Comparison of ENCODE assay signal across 8 mouse cellular contexts in the genomic region with DNA sequence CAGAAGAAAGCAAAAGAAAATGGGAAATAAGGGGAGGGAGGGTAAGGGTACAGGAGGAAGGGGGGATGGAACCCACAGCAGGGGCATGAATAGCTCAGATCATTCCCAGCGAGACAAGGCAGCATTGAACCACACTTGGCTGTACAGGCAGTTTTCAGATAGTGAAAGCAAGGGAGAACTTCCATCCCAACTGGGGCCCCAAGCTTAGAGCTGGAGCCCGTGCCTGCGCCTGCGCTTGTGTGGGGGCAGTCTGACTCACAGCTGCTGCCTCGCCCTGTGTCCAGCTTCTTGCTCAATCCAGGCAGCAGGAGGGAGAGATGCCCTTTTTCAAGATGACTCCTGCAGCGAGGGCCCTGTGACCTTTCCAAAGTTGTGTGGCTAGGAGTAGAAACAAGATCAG.
DNase-seq lines count a peak whose midpoint lies in the region; ATAC-seq and TF ChIP-seq lines count a peak whose summit lies in the region.

No protein-coding gene starts in this region.

- DNase-seq in cerebellum, adult 2 months: peak; percentile 42
- no peak for DNase-seq in cerebellum, adult 11-12 months
- DNase-seq in adipocyte (ENCODE audit: low spot score): peak; percentile 90
- DNase-seq in heart, postnatal 25 days (ENCODE audit: low spot score): peak; percentile 62

- no peak for TF ChIP-seq CTCF in cerebellum, adult 2 months (IDR thresholded peaks at IDR 0.05; ENCODE audit: borderline replicate concordance, insufficient read depth, low read depth, low read length)

- no peaks in the 10 kb centered on the region for H3K27me3 ChIP-seq in cerebellum, adult 2 months (ENCODE audit: control insufficient read depth, insufficient read depth, low read length)
- no peaks in the 10 kb centered on the region for H3K27me3 ChIP-seq in forebrain, embryonic 15.5 days
- no peaks in the 10 kb centered on the region for H3K27me3 ChIP-seq in lung, embryonic 16.5 days (ENCODE audit: control insufficient read depth, insufficient read depth, low read depth, low read length)
- no peaks in the 10 kb centered on the region for H3K27me3 ChIP-seq in stomach, embryonic 16.5 days (ENCODE audit: control insufficient read depth, insufficient read depth, low read length)

- TF ChIP-seq POLR2A in cerebellum, adult 2 months (IDR thresholded peaks at IDR 0.05; ENCODE audit: borderline replicate concordance, insufficient read depth, low read length): no peak

- no peak overlapping the region for H3K4me3 ChIP-seq in cerebellum, adult 2 months (replicated peaks; ENCODE audit: insufficient read depth, low read depth, low read length)
- no peak overlapping the region for H3K4me3 ChIP-seq in forebrain, embryonic 15.5 days
- no peak overlapping the region for H3K4me3 ChIP-seq in lung, embryonic 16.5 days (ENCODE audit: low read length)
- no peak overlapping the region for H3K4me3 ChIP-seq in stomach, embryonic 16.5 days (replicated peaks; ENCODE audit: low read length)

- H3K36me3 ChIP-seq in forebrain, embryonic 15.5 days: no peaks in the 10 kb centered on the region
- H3K36me3 ChIP-seq in lung, embryonic 16.5 days (ENCODE audit: control insufficient read depth, insufficient read depth, low read length): no peaks in the 10 kb centered on the region
- no peaks in the 10 kb centered on the region for H3K36me3 ChIP-seq in stomach, embryonic 16.5 days (ENCODE audit: control insufficient read depth, insufficient read depth, low read length)

- no peak overlapping the region for H3K4me2 ChIP-seq in forebrain, embryonic 15.5 days (replicated peaks)
- H3K4me2 ChIP-seq in lung, embryonic 16.5 days (ENCODE audit: low read depth, low read length): no peak overlapping the region
- H3K4me2 ChIP-seq in stomach, embryonic 16.5 days (ENCODE audit: low read depth, low read length): no peak overlapping the region

- 25% methylated on average over 6 of the region's 6 CpGs for WGBS in cerebellum, adult 2 months
- 13% methylated on average over 6 of the region's 6 CpGs for WGBS in forebrain, embryonic 15.5 days
- WGBS in lung, embryonic 16.5 days: 40% methylated on average over 6 of the region's 6 CpGs
- 13% methylated on average over 6 of the region's 6 CpGs for WGBS in stomach, embryonic 16.5 days

- intact Hi-C loops in heart, postnatal 25 days (cut with DNase I): no loop called here

- H3K9ac ChIP-seq in forebrain, embryonic 15.5 days (replicated peaks): no peak overlapping the region
- peak overlapping the region; percentile 31; the same call in 1 of the 2 replicates for H3K9ac ChIP-seq in lung, embryonic 16.5 days (ENCODE audit: low read length)
- H3K9ac ChIP-seq in stomach, embryonic 16.5 days (ENCODE audit: low read length): no peak overlapping the region

- H3K4me1 ChIP-seq in cerebellum, adult 2 months (ENCODE audit: control insufficient read depth, insufficient read depth, low read length): peaks cover 11% of the 10 kb centered on the region
- H3K4me1 ChIP-seq in forebrain, embryonic 15.5 days: no peaks in the 10 kb centered on the region
- H3K4me1 ChIP-seq in lung, embryonic 16.5 days (replicated peaks; ENCODE audit: control insufficient read depth, insufficient read depth, low read length): no peaks in the 10 kb centered on the region
- H3K4me1 ChIP-seq in stomach, embryonic 16.5 days (ENCODE audit: control insufficient read depth, insufficient read depth, low read length): 0 out of 2 replicates have a peak, but pooled peaks cover 6% of the 10 kb centered on the region

- H3K9me3 ChIP-seq in forebrain, embryonic 15.5 days: no peaks in the 10 kb centered on the region
- H3K9me3 ChIP-seq in lung, embryonic 16.5 days (ENCODE audit: control insufficient read depth, low read length): no peaks in the 10 kb centered on the region
- H3K9me3 ChIP-seq in stomach, embryonic 16.5 days (replicated peaks; ENCODE audit: control insufficient read depth, low read length): no peaks in the 10 kb centered on the region

- 0 out of 2 replicates have a peak, but pooled peaks have one; percentile 48 for ATAC-seq in forebrain, embryonic 15.5 days (replicated peaks)
- 0 out of 2 replicates have a peak, but pooled peaks have one; percentile 62 for ATAC-seq in lung, embryonic 16.5 days (ENCODE audit: low read depth)
- ATAC-seq in stomach, embryonic 16.5 days (ENCODE audit: insufficient read depth, low FRiP score): peak; percentile 86; the same call in 1 of the 2 replicates
- ATAC-seq in CD4-positive, CD25-positive, alpha-beta regulatory T cell, adult 4 months: no peak

- no peak overlapping the region for H3K27ac ChIP-seq in cerebellum, adult 2 months (ENCODE audit: insufficient read depth, low read length)
- no peak overlapping the region for H3K27ac ChIP-seq in forebrain, embryonic 15.5 days (replicated peaks)
- no peak overlapping the region for H3K27ac ChIP-seq in lung, embryonic 16.5 days (ENCODE audit: low read length)
- no peak overlapping the region for H3K27ac ChIP-seq in stomach, embryonic 16.5 days (ENCODE audit: low read length)
